Mouse (Mus musculus) intestine, embryonic 16.5 days (tissue): ENCODE results near the gene Cx3cr1. TPM values are rescaled to one million over a fixed set of nuclear protein-coding genes. Genes with fewer than 3 reads are reported as not detected.

Experiments
- ATAC-seq: fragments of 200-750 bp; cut with Nextera tagmentation; 2 replicates; pipeline ENCODE4 v1.8.0; 2017; ENCODE audit warnings: moderate TSS enrichment, moderate library complexity
- H3K27ac ChIP-seq: fragments of 300-500 bp; sonication (generic); 2 replicates; pipeline ENCODE4 v1.5.1; 2014; ENCODE audit warnings: mild to moderate bottlenecking, low read length
- H3K27me3 ChIP-seq: fragments of 300-500 bp; sonication (generic); replicated peaks from 2 replicates; pipeline ENCODE4 v1.6.1; 2014; ENCODE audit warnings: low read length, control low read depth, mixed read lengths; ENCODE audit not compliant: control insufficient read depth, insufficient read depth
- H3K36me3 ChIP-seq: fragments of 300-500 bp; sonication (generic); 2 replicates; pipeline ENCODE4 v1.6.1; 2014; ENCODE audit warnings: low read length, control low read depth; ENCODE audit not compliant: control insufficient read depth, insufficient read depth
- H3K4me1 ChIP-seq: fragments of 300-500 bp; sonication (generic); 2 replicates; pipeline ENCODE4 v1.6.1; 2014; ENCODE audit warnings: low read length, control low read depth, mixed read lengths; ENCODE audit not compliant: control insufficient read depth, insufficient read depth
- H3K4me2 ChIP-seq: fragments of 300-500 bp; sonication (generic); 2 replicates; pipeline ENCODE4 v1.6.1; 2014; ENCODE audit warnings: low read depth, low read length, control low read depth
- H3K4me3 ChIP-seq: fragments of 300-500 bp; sonication (generic); 2 replicates; pipeline ENCODE4 v1.5.1; 2014; ENCODE audit warnings: mild to moderate bottlenecking, low read length
- H3K9ac ChIP-seq: fragments of 300-500 bp; sonication (generic); 2 replicates; pipeline ENCODE4 v1.6.1; 2014; ENCODE audit warnings: low read depth, low read length
- H3K9me3 ChIP-seq: fragments of 300-500 bp; sonication (generic); 2 replicates; pipeline ENCODE4 v1.6.1; 2016; ENCODE audit warnings: low read length, control low read depth; ENCODE audit not compliant: control insufficient read depth
- WGBS: fragments of 180-500 bp; shearing (Covaris S2); extraction: QIAGEN DNeasy Blood & Tissue Kit; methylation state at CpG from one replicate; pipeline ENCODE4 v1.1.7; 2014; 5-methylcytosine and 5-hydroxymethylcytosine counted together
- polyA plus RNA-seq: library from polyadenylated mRNA; unstranded; fragments of >200 nt; fragmentation: Nextera tagmentation; extraction: Ambion mirVana; gene quantifications from 2 replicates; pipeline ENCODE4 v1.2.1, GENCODE M21; 2015

Cx3cr1 gene
- polyA plus RNA-seq, 1 experiment from 2014 or later: 9.2 TPM

DNA sequence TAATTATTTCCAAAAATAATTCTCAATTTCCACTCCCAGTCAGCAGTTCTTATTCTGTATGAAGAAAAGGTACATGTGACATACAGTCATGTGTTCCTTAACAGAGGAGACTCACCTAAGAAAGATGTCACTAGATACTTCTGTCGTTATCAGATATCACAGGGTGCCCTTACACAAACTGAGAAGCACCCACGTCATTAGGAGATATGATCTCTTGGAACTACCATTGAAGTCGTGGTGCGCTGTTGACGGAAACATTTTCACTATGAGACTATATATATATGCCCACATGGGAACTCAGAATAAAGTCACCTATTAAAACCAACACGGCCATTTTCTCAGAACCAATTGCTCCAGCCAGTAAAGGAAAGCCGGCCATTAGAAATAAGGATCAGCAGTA, 4.8 kb upstream of the Cx3cr1 start:
- ATAC-seq: no peak
- no peaks in the 10 kb centered on the region for H3K36me3 ChIP-seq
- no peaks in the 10 kb centered on the region for H3K27me3 ChIP-seq
- 82% methylated on average over 7 of the region's 7 CpGs for WGBS
- no peak overlapping the region for H3K4me3 ChIP-seq
- H3K9me3 ChIP-seq: no peaks in the 10 kb centered on the region
- no peaks in the 10 kb centered on the region for H3K4me1 ChIP-seq
- no peak overlapping the region for H3K27ac ChIP-seq
- no peak overlapping the region for H3K9ac ChIP-seq
- no peak overlapping the region for H3K4me2 ChIP-seq

DNA sequence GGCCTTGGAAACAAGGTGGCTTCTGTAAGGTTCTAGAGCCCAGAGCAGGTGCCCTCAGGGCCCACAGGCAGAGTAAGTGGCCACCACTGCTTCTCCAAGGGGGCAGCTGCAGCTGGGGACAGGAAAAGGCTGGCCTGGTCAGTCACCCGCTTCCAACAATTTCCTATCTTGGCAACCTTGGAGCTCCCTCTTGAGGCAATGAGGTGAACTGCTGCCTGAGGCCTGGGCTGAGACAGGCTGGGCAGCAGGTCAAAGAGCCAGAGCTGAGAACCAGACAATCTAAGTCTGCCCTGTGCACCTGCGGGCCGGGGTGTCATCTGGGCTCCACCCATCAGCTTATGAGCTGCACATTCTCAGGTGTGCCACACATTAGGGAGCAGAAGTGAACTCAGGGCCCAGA, 3.5 kb upstream of the Cx3cr1 start:
- 10% methylated on average over 3 of the region's 3 CpGs for WGBS
- Histone ChIP-seq H3K36me3 (no peaks in the 10 kb centered on the region), H3K4me1 (no peaks in the 10 kb centered on the region), H3K27me3 (no peaks in the 10 kb centered on the region), H3K9ac (no peak overlapping the region), H3K4me2 (no peak overlapping the region), H3K9me3 (no peaks in the 10 kb centered on the region), H3K4me3 (no peak overlapping the region), H3K27ac (no peak overlapping the region)
- peak; percentile 65 for ATAC-seq

DNA sequence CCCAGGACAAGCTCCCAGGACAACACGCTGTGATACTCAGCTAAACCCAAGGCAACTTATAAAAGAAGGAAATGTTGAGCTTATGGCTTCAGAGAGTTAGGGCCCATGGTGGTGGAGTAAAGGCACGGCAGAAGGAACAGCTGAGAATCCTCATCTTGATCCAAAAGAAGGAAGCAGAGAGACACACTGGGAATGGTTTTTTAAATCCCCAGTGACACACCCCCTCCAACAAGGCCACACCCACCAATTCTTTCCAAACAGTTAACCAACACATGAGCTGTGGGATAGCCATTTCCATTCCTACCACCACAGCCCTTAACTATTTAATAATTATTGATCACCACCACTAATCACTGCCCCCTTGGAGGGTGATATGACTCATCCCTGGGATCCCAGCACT, 1.6 kb upstream of the Cx3cr1 start:
- Histone ChIP-seq H3K27me3 (no peaks in the 10 kb centered on the region), H3K36me3 (no peaks in the 10 kb centered on the region), H3K9ac (no peak overlapping the region), H3K27ac (no peak overlapping the region), H3K4me1 (no peaks in the 10 kb centered on the region), H3K4me3 (no peak overlapping the region), H3K4me2 (no peak overlapping the region), H3K9me3 (no peaks in the 10 kb centered on the region)
- ATAC-seq: no peak
- WGBS: 63% methylated on average over 2 of the region's 2 CpGs

DNA sequence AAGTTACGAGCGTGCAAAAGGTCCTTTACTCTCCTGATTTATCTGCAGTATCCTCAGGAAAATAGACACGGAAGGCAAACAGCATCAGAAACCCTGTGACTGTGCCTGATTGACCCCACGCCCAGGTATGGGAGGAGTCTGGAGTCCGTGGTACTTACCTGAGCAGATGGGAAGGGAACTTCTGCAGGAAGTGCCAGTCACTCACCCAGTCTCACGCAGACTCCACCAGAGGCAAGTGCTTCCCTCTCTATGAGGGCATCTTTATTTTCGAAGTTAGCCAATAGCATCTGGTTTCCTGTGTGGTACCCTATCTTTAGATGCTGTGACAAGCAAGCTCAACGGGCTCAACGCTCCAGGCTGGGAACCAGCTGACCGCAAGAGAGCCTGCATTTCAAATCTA, 1.6 kb downstream of the Cx3cr1 start:
- Histone ChIP-seq H3K4me2 (no peak overlapping the region), H3K9ac (no peak overlapping the region), H3K36me3 (no peaks in the 10 kb centered on the region), H3K27ac (0 out of 2 replicates have a peak overlapping the region, but pooled peaks have one; percentile 9), H3K4me3 (no peak overlapping the region; the same call in 1 of the 2 replicates), H3K4me1 (no peaks in the 10 kb centered on the region), H3K27me3 (no peaks in the 10 kb centered on the region), H3K9me3 (no peaks in the 10 kb centered on the region)
- 46% methylated on average over 10 of the region's 10 CpGs for WGBS
- peak; percentile 85 for ATAC-seq

DNA sequence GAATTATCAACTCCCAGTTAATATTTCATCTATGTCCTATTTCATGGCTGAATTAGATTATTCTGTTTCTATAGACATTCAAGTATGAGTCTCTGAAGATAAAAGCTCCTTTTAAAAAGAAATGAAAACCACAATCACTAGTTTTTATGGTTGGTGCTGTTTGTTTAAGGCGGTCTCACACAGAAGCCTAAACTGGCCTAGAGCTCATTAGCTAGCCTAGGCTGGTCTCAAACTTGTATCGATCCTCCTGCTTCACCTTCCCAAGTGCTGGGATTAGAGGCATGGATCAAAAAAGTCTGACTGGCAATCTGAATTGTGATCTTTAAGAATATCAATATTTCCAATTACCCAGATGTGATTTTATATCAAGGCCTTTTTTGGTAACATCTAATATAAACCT, 2.1 kb downstream of the Cx3cr1 start:
- H3K27ac ChIP-seq: no peak overlapping the region
- H3K9ac ChIP-seq: no peak overlapping the region
- H3K4me2 ChIP-seq: no peak overlapping the region
- no peaks in the 10 kb centered on the region for H3K27me3 ChIP-seq
- H3K36me3 ChIP-seq: no peaks in the 10 kb centered on the region
- ATAC-seq: peak; percentile 67; the same call in 1 of the 2 replicates
- no peak overlapping the region for H3K4me3 ChIP-seq
- 60% methylated on average over 2 of the region's 2 CpGs for WGBS
- H3K4me1 ChIP-seq: no peaks in the 10 kb centered on the region
- H3K9me3 ChIP-seq: no peaks in the 10 kb centered on the region

DNA sequence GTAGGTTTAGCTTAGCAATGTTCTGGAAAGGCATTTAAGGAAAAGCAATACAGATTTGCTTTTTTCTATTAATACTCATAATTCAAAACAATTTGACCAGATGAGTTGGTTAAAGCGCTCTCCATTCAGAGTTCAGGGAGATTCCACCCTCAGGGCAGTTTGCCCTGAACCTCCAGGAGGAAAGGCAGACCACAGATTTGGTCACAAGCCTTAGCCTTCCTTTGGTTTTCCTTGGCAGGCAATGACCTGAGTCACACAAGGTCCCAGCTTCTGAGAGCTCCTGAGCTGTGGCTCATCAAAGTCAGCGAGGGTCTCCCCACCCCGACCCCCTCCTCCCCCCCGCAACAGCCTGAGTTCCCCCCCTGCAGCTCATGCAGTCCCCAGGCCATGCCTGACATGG, 5.4 kb downstream of the Cx3cr1 start:
- 79% methylated on average over 4 of the region's 4 CpGs for WGBS
- Histone ChIP-seq H3K4me3 (no peak overlapping the region), H3K27ac (no peak overlapping the region), H3K36me3 (no peaks in the 10 kb centered on the region), H3K9ac (no peak overlapping the region), H3K27me3 (no peaks in the 10 kb centered on the region), H3K9me3 (no peaks in the 10 kb centered on the region), H3K4me2 (no peak overlapping the region), H3K4me1 (no peaks in the 10 kb centered on the region)
- ATAC-seq: no peak

DNA sequence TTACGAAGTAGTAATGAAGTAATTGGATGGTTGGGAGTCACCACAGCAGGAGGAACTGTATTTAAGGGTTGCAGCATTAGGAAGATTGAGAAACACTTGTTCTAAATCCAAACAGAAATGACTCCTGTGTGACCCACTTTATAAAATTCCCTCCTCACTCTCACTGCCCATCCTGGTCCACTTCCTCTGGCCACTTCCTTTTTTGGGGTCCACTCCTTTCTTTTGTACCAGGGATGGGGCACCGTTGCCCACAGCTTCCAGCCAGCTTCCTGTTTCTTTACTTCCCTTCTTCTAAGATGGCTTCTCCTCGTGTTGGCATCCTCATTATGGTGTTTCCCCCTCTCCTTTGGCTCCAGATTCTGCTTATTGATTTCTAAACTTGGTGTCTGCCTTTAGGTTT, 10.9 kb downstream of the Cx3cr1 start:
- H3K36me3 ChIP-seq: no peaks in the 10 kb centered on the region
- H3K27ac ChIP-seq: no peak overlapping the region
- no peak for ATAC-seq
- H3K4me2 ChIP-seq: no peak overlapping the region
- no peaks in the 10 kb centered on the region for H3K9me3 ChIP-seq
- 76% methylated on average over 3 of the region's 3 CpGs for WGBS
- no peaks in the 10 kb centered on the region for H3K27me3 ChIP-seq
- H3K4me1 ChIP-seq: no peaks in the 10 kb centered on the region
- H3K9ac ChIP-seq: no peak overlapping the region
- no peak overlapping the region for H3K4me3 ChIP-seq

DNA sequence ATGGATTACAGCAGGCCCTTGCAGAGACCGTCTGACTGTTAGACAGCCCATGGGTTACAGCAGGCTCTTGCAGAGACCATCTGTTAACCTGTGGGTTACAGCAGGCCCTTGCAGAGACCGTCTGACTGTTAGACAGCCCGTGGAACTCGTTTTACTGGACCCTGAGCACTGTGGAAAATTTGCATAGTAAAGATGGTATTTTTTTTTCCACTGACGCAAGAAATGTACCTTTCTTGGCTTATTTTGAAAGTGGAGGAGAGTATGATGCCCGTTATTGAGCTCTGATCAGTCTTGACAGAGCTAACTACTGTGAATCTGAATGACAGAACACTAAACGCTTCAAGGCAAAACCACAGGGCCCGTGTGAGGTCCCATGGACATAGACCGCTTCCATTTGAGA, 13.5 kb downstream of the Cx3cr1 start:
- Histone ChIP-seq H3K4me2 (no peak overlapping the region), H3K4me3 (no peak overlapping the region)
- WGBS: 79% methylated on average over 9 of the region's 9 CpGs

DNA sequence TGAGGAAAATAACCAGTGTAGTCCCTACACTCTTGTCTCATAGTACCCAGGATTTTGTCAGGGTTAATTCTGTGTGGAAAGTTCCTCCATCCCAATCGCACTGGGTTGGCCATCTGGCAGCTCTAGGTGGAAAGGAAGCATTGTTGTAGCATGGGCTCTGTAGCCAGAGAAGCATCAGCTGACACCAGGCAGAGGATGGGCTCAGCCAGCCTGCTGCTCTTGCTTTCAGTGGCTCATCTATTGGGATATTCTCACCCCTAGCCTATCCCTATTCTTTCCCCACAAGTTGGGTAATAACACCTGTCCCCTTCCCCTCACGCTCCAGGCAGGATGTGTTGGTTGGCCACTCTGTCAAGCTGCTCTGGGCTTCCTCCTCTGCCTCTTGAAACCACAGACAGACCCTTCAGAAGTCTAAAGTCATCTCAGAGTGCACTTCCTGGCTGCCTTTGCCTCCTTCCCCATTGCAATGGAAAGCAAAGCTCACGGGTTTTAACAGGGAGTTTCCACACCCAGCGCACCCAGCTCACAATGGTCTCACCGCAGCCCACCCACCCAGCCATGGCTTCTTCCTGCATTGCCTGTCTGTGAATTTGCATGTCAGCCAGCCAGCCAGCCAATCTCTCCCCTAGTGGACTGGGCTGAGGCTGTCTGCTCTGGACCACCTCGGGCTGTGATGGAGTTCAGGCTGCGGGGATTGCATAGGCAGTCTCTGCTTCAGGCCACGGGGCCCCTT, 15.0 kb downstream of the Cx3cr1 start:
- Histone ChIP-seq H3K4me1 (no peaks in the 10 kb centered on the region), H3K9me3 (no peaks in the 10 kb centered on the region), H3K4me2 (no peak overlapping the region), H3K36me3 (no peaks in the 10 kb centered on the region), H3K27ac (no peak overlapping the region), H3K4me3 (no peak overlapping the region), H3K27me3 (no peaks in the 10 kb centered on the region), H3K9ac (no peak overlapping the region)
- WGBS: 49% methylated on average over 8 of the region's 8 CpGs
- no peak for ATAC-seq

More for the DNA sequence above, 13.5 kb downstream of the Cx3cr1 start:
- H3K4me1 ChIP-seq: no peaks in the 10 kb centered on the region
- no peak for ATAC-seq
- H3K9me3 ChIP-seq: no peaks in the 10 kb centered on the region
- H3K36me3 ChIP-seq: no peaks in the 10 kb centered on the region
- no peak overlapping the region for H3K27ac ChIP-seq
- no peaks in the 10 kb centered on the region for H3K27me3 ChIP-seq
- H3K9ac ChIP-seq: no peak overlapping the region

DNA sequence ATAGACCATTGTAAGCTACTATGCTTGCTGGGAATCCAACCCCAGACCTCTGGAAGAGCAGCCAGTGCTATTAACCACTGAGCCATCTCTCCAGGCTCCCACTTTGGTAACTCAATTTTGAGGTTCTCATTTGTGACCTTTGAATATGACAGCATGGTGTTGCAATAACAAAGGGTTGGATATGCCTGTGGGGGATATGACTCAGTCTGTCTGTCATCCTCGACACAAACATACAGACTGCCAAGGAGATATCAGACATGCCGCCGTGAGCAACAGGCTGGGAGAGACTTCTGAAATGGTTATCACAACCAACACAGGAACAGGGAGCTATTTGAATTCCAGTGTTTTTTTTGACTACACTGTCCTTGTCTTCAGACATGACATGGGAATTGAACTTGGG, 20.3 kb downstream of the Cx3cr1 start:
- no peaks in the 10 kb centered on the region for H3K4me1 ChIP-seq
- H3K4me2 ChIP-seq: no peak overlapping the region
- no peaks in the 10 kb centered on the region for H3K9me3 ChIP-seq
- 57% methylated on average over 3 of the region's 3 CpGs for WGBS
- H3K27ac ChIP-seq: no peak overlapping the region
- no peaks in the 10 kb centered on the region for H3K27me3 ChIP-seq
- H3K9ac ChIP-seq: no peak overlapping the region
- H3K4me3 ChIP-seq: no peak overlapping the region
- no peaks in the 10 kb centered on the region for H3K36me3 ChIP-seq
- ATAC-seq: no peak
